Mouse (Mus musculus) heart, adult 2 months (tissue): ENCODE measurements around the gene Abhd17b. TPM values are rescaled to one million over a fixed set of nuclear protein-coding genes. Genes with fewer than 3 reads are reported as not detected.

Experiments used
- DNase-seq, 2 experiments: peaks; one replicate each; pipeline ENCODE4 v3.0.0; 2021
- H3K27ac ChIP-seq: fragments of 200-600 bp; 2 replicates; pipeline ENCODE4 v1.8.1; 2022
- H3K27me3 ChIP-seq: fragments of 200-500 bp; 2 replicates; pipeline ENCODE4 v1.6.1; 2012; ENCODE audit warnings: mild to moderate bottlenecking, low read length, inconsistent platforms, mixed read lengths; ENCODE audit not compliant: control insufficient read depth, insufficient read depth
- H3K36me3 ChIP-seq: fragments of 200-500 bp; 2 replicates; pipeline ENCODE4 v1.6.1; 2012; ENCODE audit warnings: low read length, inconsistent platforms; ENCODE audit not compliant: control insufficient read depth, insufficient read depth
- H3K4me1 ChIP-seq: fragments of 200-500 bp; 2 replicates; pipeline ENCODE4 v1.6.1; 2011; ENCODE audit warnings: low read length; ENCODE audit not compliant: control insufficient read depth, insufficient read depth
- H3K4me3 ChIP-seq: fragments of 200-600 bp; 2 replicates; pipeline ENCODE4 v1.8.1; 2022
- H3K79me2 ChIP-seq: fragments of 200-500 bp; replicated peaks from 2 replicates; pipeline ENCODE4 v1.6.1; 2012; ENCODE audit warnings: mild to moderate bottlenecking, inconsistent platforms, low read length, moderate library complexity, mixed read lengths; ENCODE audit not compliant: control insufficient read depth, insufficient read depth
- H3K9ac ChIP-seq: fragments of 200-500 bp; 2 replicates; pipeline ENCODE4 v1.6.1; 2012; ENCODE audit warnings: low read depth, mild to moderate bottlenecking, control low read depth, inconsistent platforms, low read length, mixed read lengths
- CTCF ChIP-seq: fragments of 200-600 bp; IDR thresholded peaks from 2 replicates; pipeline ENCODE4 v1.8.1; 2022; ENCODE audit warnings: antibody characterized with exemption, mild to moderate bottlenecking, moderate library complexity
- EP300 ChIP-seq: fragments of 200-500 bp; IDR thresholded peaks from 2 replicates; pipeline ENCODE4 v1.6.1; 2011; ENCODE audit warnings: low read depth, low read length, control low read depth; ENCODE audit not compliant: insufficient read depth
- POLR2A ChIP-seq: fragments of 200-500 bp; IDR thresholded peaks from 2 replicates; pipeline ENCODE4 v1.6.1; 2011; ENCODE audit warnings: mild to moderate bottlenecking, low read depth, low read length, control low read depth; ENCODE audit not compliant: insufficient read depth
- WGBS: fragments of 180-500 bp; shearing (Covaris S2); methylation state at CpG from one replicate; pipeline ENCODE4 v1.1.7; 2018; 5-methylcytosine and 5-hydroxymethylcytosine counted together
- intact Hi-C: fragments of 180-260 bp; cut with DNase I; formaldehyde crosslinking; loops from one replicate; pipeline ENCODE4 v1.15.1; 2025
- polyA plus RNA-seq: library from polyadenylated mRNA; depleted of rRNA; stranded (reverse); fragments of >200 nt; gene quantifications from 2 replicates; pipeline ENCODE4 v1.2.3, GENCODE M21; 2012
- total RNA-seq, 2 experiments: library from RNA; stranded (reverse); gene quantifications; 2 replicates each; pipeline ENCODE4 v1.2.3; 2021

Gene Abhd17b
- total and polyA plus RNA-seq, 3 experiments = 3.4 to 13.8 (median 10.6) TPM

DNA sequence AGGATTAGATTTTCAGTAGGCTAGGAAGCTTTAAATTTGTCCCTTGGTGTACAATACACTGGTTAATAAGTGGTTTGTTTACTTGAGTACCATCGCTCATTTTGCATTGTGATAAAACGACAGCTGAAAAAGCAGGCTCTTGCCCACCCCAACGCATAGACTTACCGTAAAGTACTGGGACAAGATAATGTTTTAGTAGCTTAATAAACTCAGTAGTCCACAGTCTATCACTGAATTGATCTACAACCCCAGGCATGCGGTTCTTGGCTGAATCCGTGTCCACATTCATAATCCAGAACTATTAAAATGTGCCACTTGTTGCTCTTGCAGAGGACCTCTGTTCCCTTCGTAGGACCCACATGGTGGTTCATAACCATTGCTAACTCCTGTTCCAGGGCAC is 1.8 kb downstream of the Abhd17b start:
- WGBS = 38% methylated on average over 7 of the region's 7 CpGs
- intact Hi-C loops = loop anchor here (5.0 to 10.0 kb wide), 3 partner anchors 82 to 280 kb away; no protein-coding TSS in a partner anchor
- no peak for DNase-seq
- Histone ChIP-seq H3K9ac (0 out of 2 replicates have a peak overlapping the region, but pooled peaks have one; percentile 11), H3K4me1 (peaks cover 8% of the 10 kb centered on the region), H3K79me2 (peaks cover 15% of the 10 kb centered on the region), H3K27ac (no peak overlapping the region), H3K4me3 (peak overlapping the region; percentile 95), H3K36me3 (peaks cover 9% of the 10 kb centered on the region), H3K27me3 (no peaks in the 10 kb centered on the region)
- TF ChIP-seq CTCF = no peak
- TF ChIP-seq POLR2A = no peak
- TF ChIP-seq EP300 = no peak

GRCm38 (mm10) chr19:21660734-21661133 is 7.7 kb downstream of the Abhd17b start:
- no peak overlapping the region for H3K9ac ChIP-seq
- intact Hi-C loops = no loop called here

GRCm38 (mm10) chr19:21663756-21664456 is 10.9 kb downstream of the Abhd17b start:
- DNase-seq = no peak
- Histone ChIP-seq H3K36me3 (no peaks in the 10 kb centered on the region; the same call in none of the 2 replicates), H3K9ac (no peak overlapping the region), H3K79me2 (peaks cover 10% of the 10 kb centered on the region), H3K27ac (no peak overlapping the region), H3K27me3 (no peaks in the 10 kb centered on the region), H3K4me1 (peaks cover 2% of the 10 kb centered on the region), H3K4me3 (no peak overlapping the region)
- no peak for TF ChIP-seq POLR2A
- no peak for TF ChIP-seq EP300
- no peak for TF ChIP-seq CTCF
- 75% methylated on average over 4 of the region's 4 CpGs for WGBS
- intact Hi-C loops = no loop called here

More at GRCm38 (mm10) chr19:21660734-21661133, 7.7 kb downstream of the Abhd17b start:
- peaks cover under 1% of the 10 kb centered on the region for H3K36me3 ChIP-seq
- 48% methylated on average over 1 of the region's 1 CpGs for WGBS
- peaks cover 6% of the 10 kb centered on the region for H3K4me1 ChIP-seq
- H3K27me3 ChIP-seq = no peaks in the 10 kb centered on the region
- no peak overlapping the region for H3K27ac ChIP-seq
- TF ChIP-seq EP300 = no peak
- TF ChIP-seq CTCF = no peak
- no peak for TF ChIP-seq POLR2A
- peaks cover 14% of the 10 kb centered on the region for H3K79me2 ChIP-seq
- H3K4me3 ChIP-seq = no peak overlapping the region
- DNase-seq = no peak

- peaks cover 3% of the 10 kb centered on the region for H3K4me1 ChIP-seq
- TF ChIP-seq POLR2A (no peak), EP300 (no peak), CTCF (no peak)
- intact Hi-C loops = no loop called here
- H3K27ac ChIP-seq = no peak overlapping the region
- H3K27me3 ChIP-seq = no peaks in the 10 kb centered on the region
- no peak overlapping the region for H3K9ac ChIP-seq
- no peak overlapping the region for H3K4me3 ChIP-seq
- peaks cover 2% of the 10 kb centered on the region; the same call in 1 of the 2 replicates for H3K36me3 ChIP-seq
- no peak for DNase-seq
- H3K79me2 ChIP-seq = peaks cover 4% of the 10 kb centered on the region
- 97% methylated on average over 4 of the region's 4 CpGs for WGBS
These were observed 16.7 kb downstream of the Abhd17b start for GRCm38 (mm10) chr19:21669650-21670049.

DNA sequence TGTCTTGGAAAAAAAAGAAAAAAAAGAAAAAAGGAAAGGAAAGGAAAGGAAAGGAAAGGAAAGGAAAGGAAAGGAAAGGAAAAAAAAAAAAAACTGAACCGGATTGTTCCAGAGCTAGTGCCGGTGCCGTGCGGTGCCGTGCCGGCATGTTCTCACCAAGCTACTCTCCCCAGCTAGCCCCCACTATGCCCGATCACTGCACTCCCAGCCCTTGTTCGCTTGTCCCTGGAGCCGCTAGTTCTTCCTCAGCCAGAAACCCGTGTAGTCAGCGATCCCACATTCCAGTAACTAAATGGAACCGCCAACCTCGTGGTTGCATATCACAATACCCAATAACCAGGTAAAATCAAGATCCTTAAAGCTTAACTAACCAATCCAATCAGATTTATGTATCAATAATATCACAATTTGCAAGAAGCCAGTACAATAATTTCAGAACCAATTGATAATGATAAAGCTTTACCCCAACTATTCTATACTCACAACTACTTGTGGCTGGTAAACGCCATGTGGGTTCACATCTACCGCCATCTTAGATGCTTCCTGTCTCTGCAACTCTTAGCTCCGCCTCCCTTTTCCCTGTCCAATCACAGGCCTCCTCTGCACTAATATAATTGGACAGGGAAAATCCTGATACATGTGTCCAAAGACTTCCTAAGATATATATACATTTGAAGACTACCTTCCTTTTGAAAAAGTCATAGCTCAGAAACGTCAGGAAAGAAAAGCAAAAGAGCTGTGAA is 21.5 kb downstream of the Abhd17b start:
- 98% methylated on average over 17 of the region's 17 CpGs for WGBS

GRCm38 (mm10) chr19:21680091-21680490 is 27.1 kb downstream of the Abhd17b start:
- H3K79me2 ChIP-seq = 0 out of 2 replicates have a peak, but pooled peaks cover 1% of the 10 kb centered on the region
- H3K27me3 ChIP-seq = no peaks in the 10 kb centered on the region
- H3K4me3 ChIP-seq = no peak overlapping the region
- TF ChIP-seq EP300 = no peak
- no peak for TF ChIP-seq POLR2A
- TF ChIP-seq CTCF = no peak
- intact Hi-C loops = no loop called here
- peaks cover 3% of the 10 kb centered on the region for H3K36me3 ChIP-seq
- H3K27ac ChIP-seq = no peak overlapping the region
- no peaks in the 10 kb centered on the region; the same call in 1 of the 2 replicates for H3K4me1 ChIP-seq
- no peak overlapping the region for H3K9ac ChIP-seq
- DNase-seq = no peak
- WGBS = 97% methylated on average over 3 of the region's 3 CpGs

More for the DNA sequence above, 21.5 kb downstream of the Abhd17b start:
- Histone ChIP-seq H3K9ac (no peak overlapping the region), H3K27ac (no peak overlapping the region), H3K4me1 (peaks cover 1% of the 10 kb centered on the region), H3K79me2 (peaks cover 4% of the 10 kb centered on the region; the same call in 1 of the 2 replicates), H3K27me3 (no peaks in the 10 kb centered on the region), H3K4me3 (no peak overlapping the region), H3K36me3 (peaks cover 2% of the 10 kb centered on the region; the same call in 1 of the 2 replicates)
- no peak for TF ChIP-seq CTCF
- intact Hi-C loops = no loop called here
- DNase-seq = no peak
